Mouse (Mus musculus): Measurements from ENCODE around the gene Ccdc105. TPM values are rescaled to one million over a fixed set of nuclear protein-coding genes. Genes with fewer than 3 reads are reported as not detected.

Ccdc105 gene
- polyA plus RNA-seq, 1 experiment = 0.13 TPM

DNA sequence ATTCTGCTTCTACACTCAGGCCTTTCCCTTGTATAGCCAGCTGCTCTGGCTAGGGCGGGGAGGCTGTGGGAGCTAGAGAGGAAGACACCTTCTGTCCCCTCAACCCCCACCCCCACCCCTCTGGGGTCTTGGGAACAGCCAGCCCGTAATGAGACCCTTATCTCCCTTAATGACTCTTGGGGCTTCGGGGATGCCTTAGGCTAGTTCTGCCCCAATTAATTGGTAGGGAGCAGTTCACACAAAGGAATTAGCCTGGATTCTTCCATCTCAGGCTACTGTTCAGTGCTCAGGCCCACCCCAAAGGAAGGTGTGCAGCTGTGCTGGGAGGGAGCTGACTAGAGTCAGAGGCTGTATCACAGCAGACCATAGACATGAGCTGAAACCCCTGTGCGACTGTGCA lies 23.0 kb upstream of the Ccdc105 start:
- no peaks in the 10 kb centered on the region for H3K36me3 ChIP-seq (ENCODE audit: control insufficient read depth, insufficient read depth, low read length)
- 0 out of 2 replicates have a peak, but pooled peaks cover 3% of the 10 kb centered on the region for H3K4me1 ChIP-seq (replicated peaks; ENCODE audit: control insufficient read depth, insufficient read depth, low read length)
- DNase-seq = no peak
- TF ChIP-seq POLR2A (IDR thresholded peaks at IDR 0.05; ENCODE audit: control insufficient read depth, extremely low read depth, insufficient read depth, low read length, poor library complexity) (no peak), CTCF (IDR thresholded peaks at IDR 0.05; ENCODE audit: borderline replicate concordance, control insufficient read depth, extremely low read depth, insufficient read depth, low read length, poor library complexity) (no peak)
- 81% methylated on average over 4 of the region's 4 CpGs for WGBS
- H3K27me3 ChIP-seq (ENCODE audit: control insufficient read depth, insufficient read depth, low read length) = peaks cover 3% of the 10 kb centered on the region; the same call in 1 of the 2 replicates
- H3K27ac ChIP-seq (ENCODE audit: control insufficient read depth, insufficient read depth, low read length) = no peak overlapping the region
- H3K4me3 ChIP-seq (ENCODE audit: control insufficient read depth, insufficient read depth, low read length) = no peak overlapping the region

DNA sequence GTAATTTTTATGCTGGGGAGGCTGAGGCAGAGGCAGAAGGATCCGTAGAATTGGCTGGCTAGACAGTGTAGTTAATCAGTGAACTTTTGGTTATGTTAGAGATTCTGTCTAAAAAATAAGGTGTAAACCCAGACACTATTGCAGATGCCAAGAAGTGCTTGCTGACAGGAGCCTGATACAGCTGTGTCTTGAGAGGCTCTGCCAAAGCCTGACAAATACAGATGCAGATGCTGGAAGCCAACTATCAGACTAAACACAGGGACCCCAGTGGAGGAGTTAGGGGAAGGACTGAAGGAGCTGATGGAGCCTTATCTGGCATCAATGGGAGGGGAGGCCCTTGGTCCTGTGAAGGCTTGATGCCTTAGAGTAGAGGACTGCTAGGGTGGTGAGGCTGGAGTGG lies 12.7 kb upstream of the Ccdc105 start:
- no peak overlapping the region for H3K4me3 ChIP-seq (ENCODE audit: control insufficient read depth, insufficient read depth, low read length)
- DNase-seq = no peak
- no peaks in the 10 kb centered on the region for H3K36me3 ChIP-seq (ENCODE audit: control insufficient read depth, insufficient read depth, low read length)
- 89% methylated on average over 1 of the region's 1 CpGs for WGBS
- H3K27ac ChIP-seq (ENCODE audit: control insufficient read depth, insufficient read depth, low read length) = no peak overlapping the region
- no peak for TF ChIP-seq CTCF (IDR thresholded peaks at IDR 0.05; ENCODE audit: borderline replicate concordance, control insufficient read depth, extremely low read depth, insufficient read depth, low read length, poor library complexity)
- no peak for TF ChIP-seq POLR2A (IDR thresholded peaks at IDR 0.05; ENCODE audit: control insufficient read depth, extremely low read depth, insufficient read depth, low read length, poor library complexity)
- no peaks in the 10 kb centered on the region for H3K4me1 ChIP-seq (replicated peaks; ENCODE audit: control insufficient read depth, insufficient read depth, low read length)
- H3K27me3 ChIP-seq (ENCODE audit: control insufficient read depth, insufficient read depth, low read length) = no peaks in the 10 kb centered on the region

DNA sequence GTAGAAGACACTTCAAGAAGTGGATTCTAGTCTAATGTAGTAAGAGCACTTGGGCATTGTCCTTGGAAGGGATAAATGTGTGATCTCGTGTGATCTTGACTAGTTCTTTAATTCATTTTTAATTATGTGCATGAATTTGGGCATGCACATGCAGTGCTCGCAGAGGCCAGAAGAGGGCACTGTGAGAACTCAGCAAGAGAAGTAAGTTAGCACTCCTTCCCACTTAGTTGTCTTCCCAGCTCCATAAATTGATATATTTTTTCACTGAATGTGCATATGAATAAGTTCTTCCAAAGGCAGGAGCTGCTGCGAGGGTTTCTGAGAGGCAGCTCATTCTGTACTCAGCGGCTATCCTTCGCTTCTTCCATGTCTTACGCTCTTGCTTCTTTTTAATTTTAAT lies 3.2 kb upstream of the Ccdc105 start:
- Histone ChIP-seq H3K27me3 (ENCODE audit: control insufficient read depth, insufficient read depth, low read length) (no peaks in the 10 kb centered on the region; the same call in 1 of the 2 replicates), H3K36me3 (ENCODE audit: control insufficient read depth, insufficient read depth, low read length) (no peaks in the 10 kb centered on the region), H3K27ac (ENCODE audit: control insufficient read depth, insufficient read depth, low read length) (no peak overlapping the region), H3K4me3 (ENCODE audit: control insufficient read depth, insufficient read depth, low read length) (no peak overlapping the region), H3K4me1 (replicated peaks; ENCODE audit: control insufficient read depth, insufficient read depth, low read length) (no peaks in the 10 kb centered on the region)
- DNase-seq = peak; percentile 38
- TF ChIP-seq CTCF (IDR thresholded peaks at IDR 0.05; ENCODE audit: borderline replicate concordance, control insufficient read depth, extremely low read depth, insufficient read depth, low read length, poor library complexity) (no peak), POLR2A (IDR thresholded peaks at IDR 0.05; ENCODE audit: control insufficient read depth, extremely low read depth, insufficient read depth, low read length, poor library complexity) (no peak)
- 41% methylated on average over 6 of the region's 6 CpGs for WGBS

DNA sequence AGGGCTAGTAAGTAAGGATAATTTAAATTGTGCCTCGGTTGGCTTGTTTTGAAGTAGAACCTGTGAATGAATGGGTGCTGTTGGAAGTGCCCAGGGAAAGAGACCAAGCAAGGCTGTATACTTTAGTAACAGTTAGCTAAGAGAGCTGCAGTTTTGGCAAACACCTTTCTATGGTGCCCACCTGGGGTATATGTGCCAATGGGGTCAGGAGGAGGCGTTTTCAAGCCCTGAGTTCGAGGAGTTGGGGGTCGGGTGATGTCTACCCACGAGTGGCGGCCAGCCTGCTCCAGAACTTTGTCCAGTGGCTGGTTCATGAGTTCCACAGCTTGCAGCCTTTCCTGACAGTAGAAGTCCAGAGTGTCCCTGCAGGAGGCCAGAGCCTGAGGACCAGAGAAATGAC lies 3.9 kb downstream of the Ccdc105 start:
- Histone ChIP-seq H3K27ac (ENCODE audit: control insufficient read depth, insufficient read depth, low read length) (no peak overlapping the region), H3K4me1 (replicated peaks; ENCODE audit: control insufficient read depth, insufficient read depth, low read length) (no peaks in the 10 kb centered on the region), H3K36me3 (ENCODE audit: control insufficient read depth, insufficient read depth, low read length) (no peaks in the 10 kb centered on the region), H3K4me3 (ENCODE audit: control insufficient read depth, insufficient read depth, low read length) (no peak overlapping the region), H3K27me3 (ENCODE audit: control insufficient read depth, insufficient read depth, low read length) (no peaks in the 10 kb centered on the region; the same call in 1 of the 2 replicates)
- 92% methylated on average over 6 of the region's 6 CpGs for WGBS
- no peak for DNase-seq
- TF ChIP-seq CTCF (IDR thresholded peaks at IDR 0.05; ENCODE audit: borderline replicate concordance, control insufficient read depth, extremely low read depth, insufficient read depth, low read length, poor library complexity) (no peak), POLR2A (IDR thresholded peaks at IDR 0.05; ENCODE audit: control insufficient read depth, extremely low read depth, insufficient read depth, low read length, poor library complexity) (no peak)

DNA sequence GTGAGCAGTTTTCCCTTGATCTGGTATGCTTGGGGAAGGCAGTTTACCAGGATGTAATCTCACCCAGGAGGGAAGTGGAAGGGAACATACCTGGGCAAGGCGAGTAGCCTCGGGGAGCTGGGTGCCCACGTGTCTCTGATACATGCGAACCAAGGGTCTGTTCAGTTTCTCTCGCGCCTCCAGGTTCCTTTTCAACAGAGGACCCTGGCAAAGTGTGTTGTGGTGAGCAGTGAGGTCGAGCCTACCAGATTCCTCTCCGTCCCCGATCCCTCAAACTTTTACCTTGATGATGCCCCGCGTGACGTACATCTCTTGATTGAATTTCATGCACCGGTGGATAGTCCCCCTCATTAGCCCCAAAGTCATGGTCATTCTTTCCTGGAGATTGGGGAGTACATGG lies 4.7 kb downstream of the Ccdc105 start:
- Histone ChIP-seq H3K36me3 (ENCODE audit: control insufficient read depth, insufficient read depth, low read length) (no peaks in the 10 kb centered on the region), H3K27ac (ENCODE audit: control insufficient read depth, insufficient read depth, low read length) (no peak overlapping the region), H3K4me3 (ENCODE audit: control insufficient read depth, insufficient read depth, low read length) (no peak overlapping the region), H3K27me3 (ENCODE audit: control insufficient read depth, insufficient read depth, low read length) (no peaks in the 10 kb centered on the region; the same call in 1 of the 2 replicates), H3K4me1 (replicated peaks; ENCODE audit: control insufficient read depth, insufficient read depth, low read length) (no peaks in the 10 kb centered on the region)
- no peak for TF ChIP-seq CTCF (IDR thresholded peaks at IDR 0.05; ENCODE audit: borderline replicate concordance, control insufficient read depth, extremely low read depth, insufficient read depth, low read length, poor library complexity)
- TF ChIP-seq POLR2A (IDR thresholded peaks at IDR 0.05; ENCODE audit: control insufficient read depth, extremely low read depth, insufficient read depth, low read length, poor library complexity) = no peak
- WGBS = 82% methylated on average over 13 of the region's 13 CpGs
- no peak for DNase-seq

DNA sequence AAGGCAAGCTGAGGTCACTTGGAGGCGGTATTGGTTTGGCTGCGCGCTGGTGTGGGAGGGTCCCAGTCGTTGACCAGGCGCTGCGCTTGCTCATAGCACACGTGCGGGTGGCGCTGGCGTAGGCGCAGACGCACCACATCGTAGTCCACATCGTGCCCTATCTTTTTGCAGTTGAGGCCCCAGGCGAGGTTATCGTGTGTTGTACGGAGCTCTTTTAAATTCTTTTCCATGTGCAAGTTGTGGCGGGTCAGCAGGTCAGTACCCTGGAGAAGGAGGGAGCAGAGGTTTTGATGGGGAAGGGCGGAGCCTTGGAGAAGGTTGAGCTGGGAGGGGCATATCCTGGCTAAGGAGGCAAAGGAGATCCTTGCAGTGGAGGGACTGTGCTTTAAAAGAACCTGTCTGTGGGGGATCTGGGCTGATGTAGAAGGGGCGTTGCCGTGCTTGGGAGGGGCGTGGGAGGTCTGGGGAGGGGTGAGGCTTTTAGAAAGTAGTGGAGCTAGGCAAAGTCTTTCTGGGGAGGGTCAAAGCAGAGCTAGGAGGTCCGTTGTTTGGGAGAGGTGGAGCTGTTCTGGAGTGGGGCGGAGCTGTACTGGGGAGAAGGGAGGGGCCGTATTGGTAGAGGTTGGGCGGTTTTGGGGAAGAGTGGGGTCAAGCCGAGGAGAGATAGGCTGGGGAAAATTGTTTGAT lies 5.7 kb downstream of the Ccdc105 start:
- Histone ChIP-seq H3K27ac (ENCODE audit: control insufficient read depth, insufficient read depth, low read length) (no peak overlapping the region), H3K4me3 (ENCODE audit: control insufficient read depth, insufficient read depth, low read length) (no peak overlapping the region), H3K36me3 (ENCODE audit: control insufficient read depth, insufficient read depth, low read length) (no peaks in the 10 kb centered on the region), H3K4me1 (replicated peaks; ENCODE audit: control insufficient read depth, insufficient read depth, low read length) (no peaks in the 10 kb centered on the region), H3K27me3 (ENCODE audit: control insufficient read depth, insufficient read depth, low read length) (no peaks in the 10 kb centered on the region)
- no peak for DNase-seq
- TF ChIP-seq CTCF (IDR thresholded peaks at IDR 0.05; ENCODE audit: borderline replicate concordance, control insufficient read depth, extremely low read depth, insufficient read depth, low read length, poor library complexity) (no peak), POLR2A (IDR thresholded peaks at IDR 0.05; ENCODE audit: control insufficient read depth, extremely low read depth, insufficient read depth, low read length, poor library complexity) (no peak)
- WGBS = 13% methylated on average over 27 of the region's 27 CpGs
